In genomic region chr16:48570354-48570753, GRCm38 (mm10) we compare ENCODE assay signal across 8 mouse cellular contexts.
DNase-seq lines count a peak whose midpoint lies in the region; TF ChIP-seq lines count a peak whose summit lies in the region.

No protein-coding gene starts in this region.

- no peaks in the 10 kb centered on the region for H3K9me3 ChIP-seq in hindbrain, embryonic 10.5 days

- H3K27me3 ChIP-seq in hindbrain, embryonic 10.5 days (ENCODE audit: insufficient read depth, poor library complexity, severe bottlenecking) = no peaks in the 10 kb centered on the region

- DNase-seq in CD8-positive naive resting alpha-beta T cell, adult 2 months (ENCODE audit: low read depth in 2 of 2, low spot score in 2 of 2) = peak; percentile 22 to 33
- peak; percentile 85 for DNase-seq in adrenal gland, postnatal 14 days
- DNase-seq in embryo, embryonic 9.5 days (ENCODE audit: extremely low spot score) = peak; percentile 59
- DNase-seq in hindbrain, embryonic 10.5 days (ENCODE audit: low spot score) = peak; percentile 69
- peak; percentile 64 to 70 for DNase-seq in layer of hippocampus, adult 2 months (ENCODE audit: low spot score in 2 of 2)
- DNase-seq in lung, postnatal 10 days = peak; percentile 73
- peak; percentile 54 for DNase-seq in retina, adult 2 months (ENCODE audit: low read depth, low spot score)
- DNase-seq in thymus, postnatal 4 days = peak; percentile 87

- peak; percentile 96 for TF ChIP-seq CTCF in layer of hippocampus, adult 2 months (conservative IDR thresholded peaks at IDR 0.05)

- H3K4me1 ChIP-seq in hindbrain, embryonic 10.5 days (replicated peaks) = no peaks in the 10 kb centered on the region

- 17% methylated on average over 9 of the region's 9 CpGs for WGBS in hindbrain, embryonic 10.5 days

- H3K36me3 ChIP-seq in hindbrain, embryonic 10.5 days = no peaks in the 10 kb centered on the region

- H3K4me3 ChIP-seq in hindbrain, embryonic 10.5 days = no peak overlapping the region
- no peak overlapping the region for H3K4me3 ChIP-seq in layer of hippocampus, adult 2 months

- no peak overlapping the region for H3K27ac ChIP-seq in hindbrain, embryonic 10.5 days
- no peak overlapping the region for H3K27ac ChIP-seq in layer of hippocampus, adult 2 months

Comparison
In these comparisons a context has a peak if more than half of its experiments do, and no peak if none do; other contexts are left out.
1. DNase-seq: peak in every context shown above with its lines; median percentile 87 in thymus, postnatal 4 days; 85 in adrenal gland, postnatal 14 days; 73 in lung, postnatal 10 days; 69 in hindbrain, embryonic 10.5 days; 67 in layer of hippocampus, adult 2 months; 59 in embryo, embryonic 9.5 days; 54 in retina, adult 2 months; 28 in CD8-positive naive resting alpha-beta T cell, adult 2 months.